Mouse (Mus musculus) liver, embryonic 11.5 days (tissue): Measurements from ENCODE around the gene Dab1. TPM values are rescaled to one million over a fixed set of nuclear protein-coding genes. Genes with fewer than 3 reads are reported as not detected.

Source experiments
- ATAC-seq: fragments of 200-750 bp; cut with Nextera tagmentation; replicated peaks from 2 replicates; pipeline ENCODE4 v1.8.0; 2017; ENCODE audit warnings: moderate number of reproducible peaks, mild to moderate bottlenecking, moderate TSS enrichment, moderate library complexity; ENCODE audit not compliant: low FRiP score
- DNase-seq: peaks from one replicate; pipeline ENCODE4 v3.0.0-alpha.2; 2017; ENCODE audit warnings: low spot score
- H3K27ac ChIP-seq: fragments of 300-500 bp; sonication (generic); 2 replicates; pipeline ENCODE4 v1.5.1; 2014; ENCODE audit warnings: mild to moderate bottlenecking, low read depth, low read length, control low read depth
- H3K27me3 ChIP-seq: fragments of 300-500 bp; sonication (generic); replicated peaks from 2 replicates; pipeline ENCODE4 v1.6.1; 2014; ENCODE audit warnings: low read length, mixed read lengths; ENCODE audit not compliant: control insufficient read depth, insufficient read depth
- H3K36me3 ChIP-seq: fragments of 300-500 bp; sonication (generic); 2 replicates; pipeline ENCODE4 v1.6.1; 2014; ENCODE audit warnings: mild to moderate bottlenecking, low read length, moderate library complexity, mixed read lengths; ENCODE audit not compliant: control insufficient read depth, insufficient read depth
- H3K4me1 ChIP-seq: fragments of 300-500 bp; sonication (generic); replicated peaks from 2 replicates; pipeline ENCODE4 v1.6.1; 2014; ENCODE audit warnings: low read length, mixed read lengths; ENCODE audit not compliant: control insufficient read depth, insufficient read depth
- H3K4me2 ChIP-seq: fragments of 300-500 bp; sonication (generic); 2 replicates; pipeline ENCODE4 v1.6.1; 2014; ENCODE audit warnings: mild to moderate bottlenecking, control low read depth, moderate library complexity
- H3K4me3 ChIP-seq: fragments of 300-500 bp; sonication (generic); 2 replicates; pipeline ENCODE4 v1.5.1; 2014; ENCODE audit warnings: low read depth, low read length, control low read depth
- H3K9ac ChIP-seq: fragments of 300-500 bp; sonication (generic); 2 replicates; pipeline ENCODE4 v1.6.1; 2014; ENCODE audit warnings: low read depth, low read length, control low read depth
- H3K9me3 ChIP-seq: fragments of 300-500 bp; sonication (generic); 2 replicates; pipeline ENCODE4 v1.6.1; 2016; ENCODE audit warnings: low read length, inconsistent platforms, mixed read lengths; ENCODE audit not compliant: control insufficient read depth
- WGBS: fragments of 180-500 bp; shearing (Covaris S2); extraction: QIAGEN DNeasy Blood & Tissue Kit; methylation state at CpG from one replicate; pipeline ENCODE4 v1.1.7; 2014; 5-methylcytosine and 5-hydroxymethylcytosine counted together
- polyA plus RNA-seq: library from polyadenylated mRNA; unstranded; fragments of >200 nt; fragmentation: Nextera tagmentation; extraction: Ambion mirVana; gene quantifications from 2 replicates; pipeline ENCODE4 v1.2.1, GENCODE M21; 2014

Dab1 gene
- polyA plus RNA-seq, 1 experiment from 2014 or later = 1.8 TPM

- H3K4me1 ChIP-seq = no peaks in the 10 kb centered on the region
- no peak overlapping the region for H3K9ac ChIP-seq
- no peak overlapping the region for H3K4me2 ChIP-seq
- 75% methylated on average over 2 of the region's 2 CpGs for WGBS
- no peaks in the 10 kb centered on the region for H3K36me3 ChIP-seq
- ATAC-seq (no peak), DNase-seq (no peak)
- H3K9me3 ChIP-seq = no peaks in the 10 kb centered on the region
- H3K27me3 ChIP-seq = no peaks in the 10 kb centered on the region
- no peak overlapping the region for H3K4me3 ChIP-seq
- H3K27ac ChIP-seq = no peak overlapping the region
These were observed 688.6 kb downstream of the Dab1 start for GRCm38 (mm10) chr4:104307781-104308180.

DNA sequence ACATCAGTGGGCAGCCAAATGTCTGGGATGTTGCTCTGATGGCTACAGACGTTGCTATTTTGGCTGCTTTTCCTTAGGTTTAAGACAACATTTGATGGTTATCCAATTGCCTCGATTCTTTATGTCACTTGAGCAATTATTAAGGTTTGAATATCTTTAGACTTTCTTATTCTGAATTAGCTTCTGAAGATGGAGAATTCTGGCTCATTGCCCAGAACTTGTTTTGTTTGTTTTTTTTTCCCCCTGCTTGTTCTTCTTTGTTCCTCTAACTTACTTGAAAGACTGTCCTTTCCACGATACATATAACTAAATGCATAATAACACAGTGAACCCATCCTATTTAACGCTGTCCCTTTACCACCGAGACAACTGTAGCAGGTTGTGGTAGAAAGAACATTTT, 707.1 kb downstream of the Dab1 start:
- WGBS = 75% methylated on average over 5 of the region's 5 CpGs
- Histone ChIP-seq H3K4me1 (no peaks in the 10 kb centered on the region), H3K27me3 (no peaks in the 10 kb centered on the region), H3K4me2 (no peak overlapping the region), H3K36me3 (no peaks in the 10 kb centered on the region), H3K27ac (no peak overlapping the region), H3K9ac (no peak overlapping the region), H3K4me3 (no peak overlapping the region), H3K9me3 (no peaks in the 10 kb centered on the region)
- DNase-seq = no peak
- ATAC-seq = no peak

DNA sequence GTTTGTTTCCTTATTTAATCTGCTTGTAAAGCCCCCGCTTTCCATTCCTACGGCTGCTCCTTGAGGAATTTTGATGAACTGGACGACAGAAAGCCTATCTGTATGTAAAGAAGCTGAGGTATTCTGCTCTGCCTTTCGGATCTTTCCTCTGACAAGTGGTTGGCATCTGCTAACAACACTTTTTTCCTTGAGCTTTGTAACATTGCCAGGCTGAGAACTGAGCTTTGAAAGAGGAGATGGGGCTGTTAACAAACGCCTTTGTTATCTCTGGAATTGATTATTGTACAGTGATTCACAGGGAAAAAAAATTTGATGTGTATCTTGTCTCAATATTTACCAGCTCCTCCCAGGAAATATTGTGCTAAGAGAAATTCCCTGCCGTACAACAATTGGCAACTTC, 712.7 kb downstream of the Dab1 start:
- WGBS = 49% methylated on average over 6 of the region's 6 CpGs
- H3K4me2 ChIP-seq = no peak overlapping the region
- H3K4me3 ChIP-seq = no peak overlapping the region

DNA sequence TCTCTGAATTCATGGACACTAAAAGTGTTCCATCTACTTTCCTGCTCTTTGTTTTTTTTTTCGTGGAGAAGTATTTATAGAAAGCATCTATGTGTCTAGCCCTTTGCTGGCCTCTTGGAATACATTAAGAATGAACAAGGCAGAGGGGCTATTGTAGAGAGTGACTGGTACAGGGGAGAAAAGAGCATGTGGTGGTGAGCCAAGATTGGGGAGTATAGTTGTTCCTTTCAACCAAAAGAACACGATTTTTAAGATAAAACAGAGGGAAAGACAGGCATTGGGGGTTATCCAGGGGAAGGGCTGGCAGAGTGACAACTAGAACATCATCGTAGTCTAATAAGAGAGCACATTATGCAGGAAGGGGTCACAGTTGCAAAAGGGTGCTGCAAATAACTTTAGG, 713.2 kb downstream of the Dab1 start:
- 65% methylated on average over 3 of the region's 3 CpGs for WGBS
- ATAC-seq (no peak), DNase-seq (no peak)
- no peaks in the 10 kb centered on the region for H3K4me1 ChIP-seq
- H3K27me3 ChIP-seq = no peaks in the 10 kb centered on the region
- no peak overlapping the region for H3K27ac ChIP-seq
- no peaks in the 10 kb centered on the region for H3K36me3 ChIP-seq
- no peak overlapping the region for H3K4me3 ChIP-seq
- no peak overlapping the region for H3K9ac ChIP-seq
- no peak overlapping the region for H3K4me2 ChIP-seq
- no peaks in the 10 kb centered on the region for H3K9me3 ChIP-seq

More for the DNA sequence above, 712.7 kb downstream of the Dab1 start:
- Histone ChIP-seq H3K9ac (no peak overlapping the region), H3K4me1 (no peaks in the 10 kb centered on the region), H3K27ac (no peak overlapping the region), H3K36me3 (no peaks in the 10 kb centered on the region), H3K27me3 (no peaks in the 10 kb centered on the region), H3K9me3 (no peaks in the 10 kb centered on the region)
- no peak for ATAC-seq
- no peak for DNase-seq

- Histone ChIP-seq H3K27me3 (no peaks in the 10 kb centered on the region), H3K4me2 (no peak overlapping the region), H3K27ac (no peak overlapping the region), H3K9me3 (no peaks in the 10 kb centered on the region), H3K4me1 (no peaks in the 10 kb centered on the region), H3K4me3 (no peak overlapping the region), H3K9ac (no peak overlapping the region), H3K36me3 (no peaks in the 10 kb centered on the region)
- 78% methylated on average over 10 of the region's 10 CpGs for whole genome bisulfite sequencing
- DNase-seq = no peak
- no peak for ATAC-seq
These were observed 718.1 kb downstream of the Dab1 start for GRCm38 (mm10) chr4:104337279-104337678.

DNA sequence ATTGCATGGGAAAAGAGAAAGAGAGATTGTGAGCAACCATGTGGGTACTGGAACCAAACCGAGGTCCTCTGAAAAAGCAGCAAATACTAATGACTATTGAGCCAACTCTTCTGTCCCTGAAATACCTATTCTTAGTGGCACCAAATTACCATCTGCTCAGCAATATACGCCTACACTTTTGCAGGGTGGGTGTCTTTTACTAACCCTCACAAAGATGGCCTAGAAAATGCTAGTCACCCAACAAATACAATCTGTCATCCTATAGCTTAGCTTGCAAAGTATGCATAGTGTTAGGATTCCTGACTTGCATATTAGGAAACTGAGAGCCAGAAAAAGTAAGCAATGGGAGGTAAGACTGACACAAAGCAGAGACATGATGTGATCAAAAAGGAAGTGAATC, 719.2 kb downstream of the Dab1 start:
- Histone ChIP-seq H3K27me3 (no peaks in the 10 kb centered on the region), H3K4me3 (no peak overlapping the region), H3K9me3 (no peaks in the 10 kb centered on the region), H3K36me3 (no peaks in the 10 kb centered on the region), H3K4me2 (no peak overlapping the region), H3K4me1 (no peaks in the 10 kb centered on the region), H3K27ac (no peak overlapping the region), H3K9ac (no peak overlapping the region)
- WGBS = 92% methylated on average over 2 of the region's 2 CpGs
- ATAC-seq (no peak), DNase-seq (no peak)

- H3K9me3 ChIP-seq = no peaks in the 10 kb centered on the region
- H3K27me3 ChIP-seq = peaks cover 19% of the 10 kb centered on the region
- no peaks in the 10 kb centered on the region for H3K4me1 ChIP-seq
- no peak for ATAC-seq
- DNase-seq = no peak
- 70% methylated on average over 1 of the region's 1 CpGs for WGBS
- H3K27ac ChIP-seq = no peak overlapping the region
- no peak overlapping the region for H3K4me2 ChIP-seq
- H3K9ac ChIP-seq = no peak overlapping the region
- H3K4me3 ChIP-seq = no peak overlapping the region
- no peaks in the 10 kb centered on the region for H3K36me3 ChIP-seq
These were observed 742.2 kb downstream of the Dab1 start for GRCm38 (mm10) chr4:104361345-104361744.

DNA sequence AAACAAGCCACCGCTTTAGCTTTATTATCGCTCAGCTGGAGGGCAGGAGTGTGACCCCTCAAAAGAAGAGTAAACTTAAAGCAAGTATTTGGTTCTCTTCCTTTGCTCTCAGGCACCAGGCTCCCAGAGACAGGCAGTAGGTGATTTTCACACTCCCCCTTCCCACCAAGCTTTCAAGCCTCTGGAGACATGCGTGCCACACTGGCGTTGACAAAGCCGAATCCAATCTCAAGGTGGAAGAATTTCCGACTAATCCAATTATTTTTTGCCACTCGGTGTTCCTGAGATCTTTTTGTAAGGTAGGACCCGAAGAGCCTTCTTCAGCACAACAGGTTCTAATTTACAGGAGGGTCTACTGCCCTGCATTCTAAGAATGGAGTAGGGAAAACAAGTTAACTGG, 747.3 kb downstream of the Dab1 start:
- H3K9me3 ChIP-seq = no peaks in the 10 kb centered on the region
- H3K4me2 ChIP-seq = peak overlapping the region; percentile 66
- ATAC-seq (no peak), DNase-seq (no peak)
- 10% methylated on average over 8 of the region's 8 CpGs for WGBS
- no peaks in the 10 kb centered on the region for H3K4me1 ChIP-seq
- H3K27ac ChIP-seq = no peak overlapping the region
- H3K9ac ChIP-seq = no peak overlapping the region
- H3K36me3 ChIP-seq = no peaks in the 10 kb centered on the region
- peaks cover 64% of the 10 kb centered on the region for H3K27me3 ChIP-seq
- peak overlapping the region; percentile 56 for H3K4me3 ChIP-seq

- Histone ChIP-seq H3K27me3 (peaks cover 65% of the 10 kb centered on the region), H3K4me1 (no peaks in the 10 kb centered on the region), H3K4me2 (peak overlapping the region; percentile 66), H3K9ac (no peak overlapping the region), H3K27ac (no peak overlapping the region), H3K9me3 (no peaks in the 10 kb centered on the region), H3K36me3 (no peaks in the 10 kb centered on the region), H3K4me3 (peak overlapping the region; percentile 56)
- peak; percentile 71 for ATAC-seq
- WGBS = under 1% methylated on average over 70 of the region's 94 CpGs
- DNase-seq = peak; percentile 64
These were observed 748.0 kb downstream of the Dab1 start for GRCm38 (mm10) chr4:104366894-104367740.
